Mouse (Mus musculus) kidney, adult 2 months (tissue): Measurements from ENCODE around the gene Prss38.

ENCODE experiments used
- CTCF ChIP-seq: fragments of 200-500 bp; conservative IDR thresholded peaks from 2 replicates; pipeline ENCODE4 v1.5.1; 2011; ENCODE audit warnings: low read depth, mild to moderate bottlenecking, control low read depth, low read length, moderate library complexity, mixed read lengths; ENCODE audit not compliant: insufficient read depth, insufficient read length
- POLR2A ChIP-seq: fragments of 200-500 bp; IDR thresholded peaks from one replicate; pipeline ENCODE4 v1.6.1; 2011; ENCODE audit warnings: low read depth, low read length, control low read depth

- TF ChIP-seq CTCF (no peak), POLR2A (no peak)
These were observed 25.4 kb upstream of the Prss38 start for GRCm38 (mm10) chr11:59400876-59401275.
